Mouse (Mus musculus): ENCODE measurements at regions not wholly inside any gene's neighbourhood (a gene's known extent, or its start where the extent isn't known, plus 50 kb on each side); places are given as distances from the start of the nearest gene placed in this dataset.

DNA sequence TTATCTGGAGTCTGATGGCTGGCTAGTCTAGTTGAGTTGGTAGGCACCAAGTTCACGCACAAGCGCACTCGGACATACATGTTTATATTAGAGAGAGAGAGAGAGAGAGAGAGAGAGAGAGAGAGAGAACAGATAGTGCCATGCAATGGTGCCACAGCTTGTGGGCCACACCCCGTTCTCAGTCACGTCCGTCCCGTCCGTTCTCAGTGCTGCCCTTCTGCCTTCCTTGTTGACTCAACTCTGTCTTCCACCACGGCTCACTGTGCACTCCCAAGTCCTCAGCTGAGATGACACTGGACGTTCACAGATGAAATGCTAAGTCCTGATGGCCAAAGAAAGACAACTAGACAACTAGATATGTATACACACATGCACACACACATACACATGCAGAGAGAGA is 92.2 kb downstream of the Gm11011 start:
- H3K9ac ChIP-seq (ENCODE audit: low read depth, low read length), result no peak overlapping the region
- H3K4me1 ChIP-seq (ENCODE audit: control insufficient read depth, insufficient read depth, low read length), result peaks cover 9% of the 10 kb centered on the region
- no peak overlapping the region for H3K4me3 ChIP-seq (ENCODE audit: low read length)
- no peaks in the 10 kb centered on the region for H3K9me3 ChIP-seq (ENCODE audit: control insufficient read depth, low read length)
- ATAC-seq, result peak; percentile 61
- H3K27me3 ChIP-seq (replicated peaks; ENCODE audit: control insufficient read depth, insufficient read depth, low read length), result no peaks in the 10 kb centered on the region
- H3K4me2 ChIP-seq (ENCODE audit: low read depth, low read length), result no peak overlapping the region
- 73% methylated on average over 10 of the region's 10 CpGs for WGBS
- H3K27ac ChIP-seq (ENCODE audit: low read length), result no peak overlapping the region
- H3K36me3 ChIP-seq (ENCODE audit: control insufficient read depth, insufficient read depth, low read length), result no peaks in the 10 kb centered on the region

DNA sequence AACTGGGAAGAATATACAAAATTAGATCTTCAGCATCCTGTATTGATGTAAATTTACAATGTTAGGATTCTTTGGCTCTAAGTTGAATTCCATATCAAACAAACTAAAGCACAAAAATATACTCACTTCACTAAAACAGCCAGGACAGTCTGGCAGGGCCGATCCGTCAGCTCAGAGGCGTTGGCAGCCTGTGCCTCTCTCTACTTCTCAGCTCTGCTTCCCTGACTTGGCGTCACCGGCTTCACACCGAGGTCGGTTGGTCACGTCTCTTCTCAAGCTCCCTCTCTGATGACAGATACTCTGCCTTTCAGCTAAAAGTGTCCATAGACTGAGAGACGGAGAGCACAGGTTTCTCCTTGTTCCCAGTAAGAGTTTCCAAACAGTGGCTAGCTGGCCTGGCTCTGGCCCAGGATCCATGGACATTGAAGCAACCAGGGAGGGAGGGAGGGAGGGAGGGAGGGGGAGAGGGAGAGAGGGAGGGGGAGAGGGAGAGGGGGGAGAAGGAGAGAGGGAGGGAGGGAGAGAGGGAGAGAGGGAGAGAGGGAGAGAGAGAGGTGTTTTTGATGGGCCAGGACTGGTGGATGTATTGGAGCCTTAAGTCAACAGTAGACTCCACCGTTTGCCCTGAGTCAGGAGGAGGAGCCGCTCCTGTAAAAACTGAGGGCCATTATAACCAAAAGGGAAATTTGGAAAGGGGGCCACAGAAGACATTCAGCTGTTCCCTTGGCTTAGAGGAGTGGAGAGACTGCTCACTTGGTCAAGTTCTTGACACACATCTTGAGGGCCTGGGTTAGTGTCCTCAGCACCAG is 92.8 kb downstream of the Gm11011 start:
- H3K9ac ChIP-seq (ENCODE audit: low read depth, low read length), result no peak overlapping the region
- 0 out of 2 replicates have a peak, but pooled peaks have one; percentile 25 for ATAC-seq

DNA sequence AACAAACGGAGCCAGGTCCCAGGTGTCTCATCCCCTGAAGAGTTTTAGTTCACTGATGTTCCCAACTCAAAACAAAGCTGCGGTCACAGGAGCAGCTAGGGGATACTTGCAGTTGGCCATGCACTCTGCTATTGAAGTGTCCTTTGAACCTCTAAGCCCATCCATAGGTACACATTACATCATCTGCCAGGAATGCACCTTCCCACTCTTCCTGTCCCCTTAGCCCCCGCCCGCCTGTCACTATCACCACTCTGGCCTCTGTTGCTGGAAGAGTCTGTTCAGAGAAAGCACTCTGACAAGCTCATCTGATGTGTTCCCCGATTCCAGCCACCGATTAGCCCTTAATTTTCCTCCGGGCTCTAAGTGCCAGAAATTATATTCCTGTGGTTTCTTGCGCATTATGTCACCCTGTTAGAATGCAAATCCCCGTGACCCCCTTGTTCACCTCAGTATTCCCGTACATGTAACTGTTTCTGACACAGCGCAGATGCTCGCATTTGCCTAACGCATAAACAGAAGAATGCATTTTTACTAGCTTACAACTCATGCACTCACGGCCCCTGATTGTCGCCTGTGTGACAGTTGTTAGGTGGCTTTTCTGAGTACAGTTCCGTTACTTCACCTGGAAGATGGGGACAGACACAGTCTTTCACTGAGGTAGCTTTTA is 93.8 kb downstream of the Gm11011 start:
- ATAC-seq, result peak; percentile 85
- H3K9me3 ChIP-seq (ENCODE audit: control insufficient read depth, low read length), result no peaks in the 10 kb centered on the region
- WGBS, result 31% methylated on average over 16 of the region's 16 CpGs

More for the DNA sequence above, 92.8 kb downstream of the Gm11011 start:
- 57% methylated on average over 11 of the region's 11 CpGs for WGBS
- Histone ChIP-seq H3K36me3 (ENCODE audit: control insufficient read depth, insufficient read depth, low read length) (no peaks in the 10 kb centered on the region), H3K4me3 (ENCODE audit: low read length) (no peak overlapping the region), H3K9me3 (ENCODE audit: control insufficient read depth, low read length) (no peaks in the 10 kb centered on the region), H3K27me3 (replicated peaks; ENCODE audit: control insufficient read depth, insufficient read depth, low read length) (no peaks in the 10 kb centered on the region), H3K27ac (ENCODE audit: low read length) (no peak overlapping the region), H3K4me1 (ENCODE audit: control insufficient read depth, insufficient read depth, low read length) (peaks cover 9% of the 10 kb centered on the region), H3K4me2 (ENCODE audit: low read depth, low read length) (no peak overlapping the region)

DNA sequence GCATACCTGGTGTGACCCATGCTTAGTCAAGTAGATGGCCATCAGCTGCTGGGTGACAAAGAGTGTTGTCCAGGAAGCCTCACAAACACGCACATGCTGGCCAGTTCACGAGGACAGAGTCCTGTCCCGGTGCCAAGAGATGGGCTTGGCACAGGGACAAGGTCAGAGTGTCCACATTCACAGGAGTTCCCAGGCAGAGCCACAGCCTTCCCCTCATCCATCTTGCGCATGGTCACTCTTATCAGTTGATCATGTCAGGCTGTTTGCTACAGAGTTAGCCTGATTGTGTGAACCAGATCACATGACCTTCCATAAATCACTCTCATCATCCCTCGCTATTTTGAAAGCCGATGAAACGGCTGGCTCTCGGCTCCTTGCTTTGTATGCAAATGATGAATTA is 103.6 kb downstream of the Gm11011 start:
- Histone ChIP-seq H3K27me3 (replicated peaks; ENCODE audit: control insufficient read depth, insufficient read depth, low read length) (no peaks in the 10 kb centered on the region), H3K36me3 (ENCODE audit: control insufficient read depth, insufficient read depth, low read length) (no peaks in the 10 kb centered on the region), H3K9me3 (ENCODE audit: control insufficient read depth, low read length) (no peaks in the 10 kb centered on the region), H3K4me1 (ENCODE audit: control insufficient read depth, insufficient read depth, low read length) (peaks cover 19% of the 10 kb centered on the region; the same call in 1 of the 2 replicates), H3K9ac (ENCODE audit: low read depth, low read length) (no peak overlapping the region), H3K4me2 (ENCODE audit: low read depth, low read length) (no peak overlapping the region), H3K4me3 (ENCODE audit: low read length) (no peak overlapping the region), H3K27ac (ENCODE audit: low read length) (no peak overlapping the region)
- 33% methylated on average over 8 of the region's 8 CpGs for WGBS
- peak; percentile 40; the same call in 1 of the 2 replicates for ATAC-seq

More for the DNA sequence above, 93.8 kb downstream of the Gm11011 start:
- Histone ChIP-seq H3K27ac (ENCODE audit: low read length) (peak overlapping the region; percentile 46; the same call in 1 of the 2 replicates), H3K36me3 (ENCODE audit: control insufficient read depth, insufficient read depth, low read length) (no peaks in the 10 kb centered on the region), H3K27me3 (replicated peaks; ENCODE audit: control insufficient read depth, insufficient read depth, low read length) (no peaks in the 10 kb centered on the region), H3K9ac (ENCODE audit: low read depth, low read length) (no peak overlapping the region), H3K4me3 (ENCODE audit: low read length) (no peak overlapping the region), H3K4me1 (ENCODE audit: control insufficient read depth, insufficient read depth, low read length) (peaks cover 9% of the 10 kb centered on the region), H3K4me2 (ENCODE audit: low read depth, low read length) (no peak overlapping the region)

DNA sequence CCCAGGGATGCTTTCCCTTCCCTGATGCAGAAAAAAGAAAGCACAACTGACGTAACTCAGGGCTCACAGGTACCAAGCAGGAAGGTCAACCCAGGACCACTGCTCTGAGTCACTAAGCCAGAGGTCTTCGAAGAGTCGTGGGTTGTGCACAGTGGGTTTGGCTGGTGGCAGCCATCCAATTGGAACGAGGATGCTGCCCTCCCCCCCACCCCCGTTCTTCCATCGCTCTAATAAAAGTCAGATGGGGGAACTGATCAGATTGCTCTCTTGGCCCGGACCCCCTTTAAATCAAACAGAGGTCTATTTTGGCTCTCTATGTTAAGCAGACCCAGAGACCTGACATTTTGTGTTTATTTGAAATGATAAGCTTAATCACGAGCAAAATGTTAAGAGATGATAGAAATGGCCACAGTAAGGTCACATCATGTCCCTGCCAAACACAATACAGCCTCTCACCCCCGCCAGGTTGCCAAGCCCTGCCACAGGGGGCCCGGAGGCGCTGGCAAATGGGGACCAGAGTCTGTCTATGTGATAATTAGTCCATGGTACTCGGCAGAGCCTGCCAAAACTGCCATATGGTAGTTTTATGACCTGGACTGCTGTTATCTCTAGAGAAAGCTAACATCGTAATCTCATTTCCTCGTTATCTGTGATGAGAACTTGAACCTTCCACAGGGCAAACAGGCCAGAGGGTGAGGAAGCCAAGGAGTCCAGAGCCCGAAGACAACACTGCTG is 105.6 kb downstream of the Gm11011 start:
- 36% methylated on average over 15 of the region's 15 CpGs for WGBS
- no peaks in the 10 kb centered on the region for H3K27me3 ChIP-seq (replicated peaks; ENCODE audit: control insufficient read depth, insufficient read depth, low read length)
- no peaks in the 10 kb centered on the region for H3K36me3 ChIP-seq (ENCODE audit: control insufficient read depth, insufficient read depth, low read length)
- H3K9me3 ChIP-seq (ENCODE audit: control insufficient read depth, low read length), result no peaks in the 10 kb centered on the region
- no peak overlapping the region for H3K4me2 ChIP-seq (ENCODE audit: low read depth, low read length)
- ATAC-seq, result peak; percentile 40; the same call in 1 of the 2 replicates
- H3K9ac ChIP-seq (ENCODE audit: low read depth, low read length), result no peak overlapping the region
- H3K4me3 ChIP-seq (ENCODE audit: low read length), result no peak overlapping the region
- H3K27ac ChIP-seq (ENCODE audit: low read length), result no peak overlapping the region
- peaks cover 19% of the 10 kb centered on the region; the same call in 1 of the 2 replicates for H3K4me1 ChIP-seq (ENCODE audit: control insufficient read depth, insufficient read depth, low read length)

DNA sequence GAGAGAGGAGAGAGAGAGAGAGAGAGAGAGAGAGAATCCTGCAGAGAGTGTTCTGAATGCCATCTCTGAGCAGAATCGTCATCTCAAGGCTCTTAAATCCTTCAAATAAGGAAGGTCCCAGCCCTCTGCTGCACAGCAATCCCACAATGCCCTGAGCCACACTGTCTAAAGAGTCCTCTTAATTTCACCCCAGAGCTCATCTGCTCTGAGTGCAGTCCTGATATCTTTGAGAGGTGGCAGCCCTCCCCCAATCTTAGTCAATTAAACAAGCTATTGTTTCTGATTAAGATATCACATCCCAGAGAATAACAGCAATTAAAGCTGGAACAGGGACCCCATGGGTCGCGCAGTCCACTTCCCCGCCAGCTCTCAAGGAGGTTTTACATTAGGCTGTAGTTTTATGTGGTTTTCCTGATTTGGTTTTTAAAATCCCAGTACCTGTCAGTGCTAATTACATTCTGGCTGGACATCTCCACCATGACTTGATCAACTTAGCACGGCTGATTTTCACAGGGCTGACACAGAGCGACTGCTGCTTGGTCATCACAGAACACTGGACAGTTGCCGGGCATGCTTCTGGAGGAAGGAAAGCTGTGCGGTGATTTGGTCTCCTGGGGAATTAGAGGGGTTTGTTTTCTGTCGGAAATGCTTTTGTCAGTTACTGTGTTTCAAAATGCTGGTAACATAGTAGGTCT is 113.0 kb downstream of the Gm11011 start:
- Histone ChIP-seq H3K4me1 (ENCODE audit: control insufficient read depth, insufficient read depth, low read length) (no peaks in the 10 kb centered on the region), H3K27me3 (replicated peaks; ENCODE audit: control insufficient read depth, insufficient read depth, low read length) (no peaks in the 10 kb centered on the region), H3K9ac (ENCODE audit: low read depth, low read length) (no peak overlapping the region), H3K4me2 (ENCODE audit: low read depth, low read length) (no peak overlapping the region), H3K9me3 (ENCODE audit: control insufficient read depth, low read length) (no peaks in the 10 kb centered on the region), H3K27ac (ENCODE audit: low read length) (no peak overlapping the region), H3K4me3 (ENCODE audit: low read length) (no peak overlapping the region), H3K36me3 (ENCODE audit: control insufficient read depth, insufficient read depth, low read length) (no peaks in the 10 kb centered on the region)
- WGBS, result 48% methylated on average over 9 of the region's 9 CpGs
- ATAC-seq, result no peak

DNA sequence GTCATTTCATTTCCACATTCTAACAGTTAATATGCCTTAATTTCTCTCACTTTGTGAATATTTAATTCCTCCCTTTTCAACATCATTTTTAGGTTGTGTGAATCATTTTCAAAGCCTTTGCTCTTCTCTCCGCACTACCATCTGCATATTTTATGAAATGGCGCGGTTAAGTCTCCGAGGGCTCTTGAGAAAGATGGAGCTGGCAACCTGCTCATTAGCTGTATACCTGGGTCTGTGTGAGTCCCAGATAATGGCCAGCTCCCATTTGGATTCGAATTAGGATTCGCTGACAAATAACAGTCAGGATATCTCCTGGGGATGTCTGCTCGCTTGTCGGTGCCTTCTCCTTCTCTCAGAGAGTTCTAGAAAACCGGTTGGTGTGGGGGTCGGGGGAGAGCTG is 118.0 kb downstream of the Gm11011 start:
- WGBS, result 85% methylated on average over 10 of the region's 10 CpGs
- ATAC-seq, result no peak
- H3K4me3 ChIP-seq (ENCODE audit: low read length), result no peak overlapping the region
- no peak overlapping the region for H3K4me2 ChIP-seq (ENCODE audit: low read depth, low read length)
- no peaks in the 10 kb centered on the region for H3K27me3 ChIP-seq (replicated peaks; ENCODE audit: control insufficient read depth, insufficient read depth, low read length)
- no peaks in the 10 kb centered on the region for H3K36me3 ChIP-seq (ENCODE audit: control insufficient read depth, insufficient read depth, low read length)
- no peaks in the 10 kb centered on the region for H3K4me1 ChIP-seq (ENCODE audit: control insufficient read depth, insufficient read depth, low read length)
- no peaks in the 10 kb centered on the region for H3K9me3 ChIP-seq (ENCODE audit: control insufficient read depth, low read length)
- no peak overlapping the region for H3K9ac ChIP-seq (ENCODE audit: low read depth, low read length)
- H3K27ac ChIP-seq (ENCODE audit: low read length), result no peak overlapping the region

DNA sequence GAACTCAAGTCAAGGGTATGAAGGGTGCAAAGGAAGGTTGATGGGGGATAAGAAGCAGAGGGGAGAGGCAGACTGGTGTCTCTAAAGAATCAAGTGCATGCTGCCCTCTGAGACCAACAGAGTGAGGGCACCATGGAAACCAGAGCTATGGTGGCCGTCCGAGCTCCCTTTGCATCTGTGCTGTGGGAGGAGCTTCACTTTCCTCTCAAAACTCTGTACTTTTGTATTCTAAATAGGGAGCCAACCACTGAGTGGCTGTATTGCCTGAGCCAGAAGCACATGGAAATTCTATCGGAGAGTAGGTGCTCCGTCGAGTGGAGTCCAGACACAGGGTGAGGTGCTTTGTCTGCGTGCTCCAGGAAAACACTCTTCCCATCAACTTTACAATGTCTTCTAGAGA is 119.9 kb downstream of the Gm11011 start:
- H3K9me3 ChIP-seq (ENCODE audit: control insufficient read depth, low read length), result no peaks in the 10 kb centered on the region
- H3K36me3 ChIP-seq (ENCODE audit: control insufficient read depth, insufficient read depth, low read length), result no peaks in the 10 kb centered on the region
- 85% methylated on average over 6 of the region's 6 CpGs for WGBS
- no peak for ATAC-seq
- H3K27me3 ChIP-seq (replicated peaks; ENCODE audit: control insufficient read depth, insufficient read depth, low read length), result no peaks in the 10 kb centered on the region
- no peak overlapping the region for H3K4me2 ChIP-seq (ENCODE audit: low read depth, low read length)
- no peak overlapping the region for H3K4me3 ChIP-seq (ENCODE audit: low read length)
- H3K27ac ChIP-seq (ENCODE audit: low read length), result no peak overlapping the region
- no peak overlapping the region for H3K9ac ChIP-seq (ENCODE audit: low read depth, low read length)
- H3K4me1 ChIP-seq (ENCODE audit: control insufficient read depth, insufficient read depth, low read length), result no peaks in the 10 kb centered on the region

DNA sequence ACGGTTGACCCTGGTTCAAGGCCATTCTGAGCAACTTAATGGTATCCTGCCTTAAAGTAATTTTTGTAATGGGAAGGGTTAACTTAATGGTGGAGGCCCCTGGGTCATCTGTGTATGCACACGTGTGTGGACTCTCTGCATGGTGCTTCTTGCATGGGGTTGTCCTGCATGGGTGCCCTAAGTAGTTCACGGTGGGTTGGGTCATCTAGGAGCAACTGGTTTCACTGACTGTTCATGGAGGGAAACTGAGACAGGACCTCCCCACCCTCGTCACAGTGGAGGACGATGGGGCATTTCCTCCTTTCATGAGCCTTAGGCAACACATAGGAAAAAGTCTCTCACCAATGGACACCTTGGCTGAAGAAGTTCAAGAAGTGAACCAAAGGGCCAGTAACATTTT is 123.4 kb downstream of the Gm11011 start:
- no peak for ATAC-seq
- H3K4me1 ChIP-seq (ENCODE audit: control insufficient read depth, insufficient read depth, low read length), result no peaks in the 10 kb centered on the region

More for the DNA sequence above, 123.4 kb downstream of the Gm11011 start:
- Histone ChIP-seq H3K4me3 (ENCODE audit: low read length) (no peak overlapping the region), H3K36me3 (ENCODE audit: control insufficient read depth, insufficient read depth, low read length) (no peaks in the 10 kb centered on the region), H3K27ac (ENCODE audit: low read length) (no peak overlapping the region), H3K4me2 (ENCODE audit: low read depth, low read length) (no peak overlapping the region), H3K9ac (ENCODE audit: low read depth, low read length) (no peak overlapping the region), H3K27me3 (replicated peaks; ENCODE audit: control insufficient read depth, insufficient read depth, low read length) (no peaks in the 10 kb centered on the region), H3K9me3 (ENCODE audit: control insufficient read depth, low read length) (no peaks in the 10 kb centered on the region)
- 93% methylated on average over 5 of the region's 5 CpGs for WGBS
